Mouse (Mus musculus) ES-Bruce4 (cell line): Measurements from ENCODE around the gene Arhgap9.

Experiments
- CTCF ChIP-seq: IDR thresholded peaks from one replicate; pipeline ENCODE4 v1.8.1; 2011; ENCODE audit warnings: low read depth, low read length
- POLR2A ChIP-seq: IDR thresholded peaks from one replicate; pipeline ENCODE4 v1.8.1; 2011; ENCODE audit warnings: low read length; ENCODE audit not compliant: insufficient read depth

DNA sequence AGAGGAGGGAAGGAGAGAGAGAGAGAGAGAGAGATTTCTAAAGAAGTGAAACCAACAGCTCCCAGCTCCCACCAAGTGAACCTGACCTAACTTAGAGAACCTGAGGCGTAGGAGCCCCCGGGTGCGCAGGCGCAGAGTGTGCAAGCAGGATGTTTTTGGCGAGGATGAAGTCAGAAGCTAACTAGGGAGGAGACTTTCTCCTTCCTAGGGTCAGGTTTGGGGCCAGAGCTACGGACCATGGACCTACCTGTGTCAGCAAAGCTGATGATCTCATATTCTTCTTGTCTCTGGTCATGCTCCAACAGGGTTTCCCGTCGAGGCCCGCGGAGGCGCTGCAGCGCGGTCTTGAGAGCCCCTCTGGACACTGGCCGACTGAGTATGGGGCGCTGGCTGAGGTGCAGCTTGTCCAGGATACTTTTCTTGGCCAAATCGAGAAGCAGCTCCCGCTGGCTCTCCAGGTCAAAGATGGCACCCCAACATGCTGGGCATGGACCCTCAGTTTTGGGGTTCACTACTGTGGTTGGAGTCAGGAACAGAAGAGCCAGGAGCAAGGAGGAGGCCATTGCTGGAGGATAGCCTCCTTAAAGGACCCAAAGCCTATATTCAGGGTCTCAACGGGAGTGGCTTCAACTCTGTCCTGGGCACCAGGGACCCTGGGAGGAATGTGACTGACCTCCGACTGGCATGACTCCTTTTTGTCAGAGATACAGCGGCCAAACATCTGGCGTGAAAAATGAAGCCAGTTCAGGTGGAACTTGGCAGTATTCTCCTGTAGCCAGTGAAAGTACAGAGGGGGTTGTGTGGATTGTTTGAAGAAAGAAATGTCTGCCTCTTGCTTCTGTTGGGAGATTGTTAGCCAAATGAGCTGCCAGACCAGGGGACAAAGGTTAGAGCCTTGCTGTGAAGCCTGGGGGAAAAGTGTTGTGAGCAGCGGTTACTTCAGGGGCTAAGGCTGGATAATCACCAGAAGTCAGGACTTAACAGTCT, 48.4 kb downstream of the Arhgap9 start, which contains the start of gene Inhbc:
- no peak for TF ChIP-seq CTCF
- TF ChIP-seq POLR2A: no peak
